Mouse (Mus musculus) cerebellum, adult 9-10 months (tissue): ENCODE data around the gene C130050O18Rik.

ENCODE experiments used
- DNase-seq: peaks from one replicate; pipeline ENCODE4 v3.0.0; 2022

The C130050O18Rik gene

DNA sequence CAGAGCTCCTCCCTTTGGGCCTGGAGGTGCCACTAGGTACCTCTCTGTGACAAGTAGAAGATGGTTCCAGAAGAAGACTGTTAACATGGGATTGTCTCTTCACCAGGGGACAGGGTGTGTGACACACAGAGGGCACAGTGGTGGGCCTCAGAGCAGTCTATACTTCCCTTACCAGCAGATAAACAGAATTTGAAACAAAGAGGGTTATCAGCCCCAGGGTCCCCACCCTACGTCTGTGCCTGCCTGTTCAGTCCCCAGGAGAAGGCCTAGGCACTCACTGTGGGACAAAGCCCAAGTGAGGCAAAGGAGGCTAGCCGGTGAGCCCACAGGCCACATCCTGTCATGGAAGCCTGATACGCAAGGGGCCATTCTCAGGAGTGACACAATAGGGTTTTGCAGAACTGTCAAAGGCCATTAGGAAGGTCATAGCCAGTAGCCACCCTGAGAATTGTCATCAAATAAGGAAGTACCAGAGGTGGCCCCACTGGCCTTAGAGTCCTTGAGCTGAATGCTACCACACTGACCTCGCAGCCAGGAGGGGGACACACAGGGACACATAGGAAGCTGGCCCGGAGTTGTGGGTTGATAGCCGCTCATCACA, at the start of gene C130050O18Rik:
Gene C130050O18Rik (plus strand): TSS at position 480 of the 601 bp plus-strand sequence.
- no peak for DNase-seq

GRCm38 (mm10) chr5:139358653-139359052, 46.4 kb upstream of the C130050O18Rik start:
- no peak for DNase-seq

DNA sequence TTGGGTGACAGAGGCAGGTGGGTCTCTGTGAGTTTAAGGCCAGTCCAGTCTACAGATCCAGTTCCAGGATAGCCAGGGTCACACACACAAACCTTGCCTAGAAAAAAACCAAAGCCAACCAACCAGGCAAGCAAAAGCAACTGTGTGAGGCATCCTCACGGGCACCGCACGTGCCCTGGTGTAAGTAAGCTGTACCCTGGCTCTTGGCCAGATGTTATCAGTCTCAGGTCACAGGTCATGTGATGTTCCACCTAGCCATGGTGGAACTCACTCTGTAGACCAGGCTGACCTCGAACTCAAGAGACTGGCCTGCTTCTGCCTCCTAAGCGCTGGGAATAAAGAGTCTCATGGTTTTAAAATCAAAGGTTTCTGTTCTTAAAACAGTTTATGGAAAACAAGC, 45.8 kb upstream of the C130050O18Rik start:
- no peak for DNase-seq

GRCm38 (mm10) chr5:139363858-139364257, 41.2 kb upstream of the C130050O18Rik start:
- no peak for DNase-seq

DNA sequence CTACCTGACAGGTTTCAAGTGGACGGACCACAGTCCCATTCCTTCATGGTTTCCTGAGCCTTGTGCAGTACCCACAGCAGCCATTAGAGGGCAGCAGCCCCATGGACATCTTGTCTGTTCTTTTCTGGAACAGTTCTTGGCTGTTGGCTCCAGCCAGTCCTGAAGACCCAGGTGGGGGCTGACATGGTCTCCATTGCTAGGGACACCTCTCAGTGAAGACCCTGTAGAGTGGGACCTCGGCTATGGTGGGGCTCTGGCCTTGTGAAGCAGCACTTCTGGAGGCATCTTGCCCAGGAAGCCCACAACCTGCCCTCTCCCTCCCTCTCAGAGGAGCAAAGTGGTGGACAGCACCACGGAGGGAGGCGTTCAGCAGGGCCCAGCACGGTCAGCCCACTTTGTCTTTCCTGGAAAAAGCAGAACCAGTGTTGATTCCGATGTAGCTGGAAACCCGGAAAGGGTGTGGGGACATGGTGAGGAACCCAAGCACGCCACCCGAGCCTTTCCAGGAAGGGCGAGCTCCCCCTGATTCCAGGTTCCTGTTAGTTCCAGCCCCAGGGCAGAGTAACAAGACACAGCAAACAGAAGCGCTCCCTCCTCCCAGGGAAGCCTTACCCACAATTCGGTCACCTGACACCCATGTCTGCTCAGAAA, 40.7 kb upstream of the C130050O18Rik start:
- DNase-seq: peak; percentile 93

GRCm38 (mm10) chr5:139364911-139365571, 40.0 kb upstream of the C130050O18Rik start:
- DNase-seq: no peak

- DNase-seq: no peak
Observed at GRCm38 (mm10) chr5:139365827-139366226, 39.3 kb upstream of the C130050O18Rik start.

GRCm38 (mm10) chr5:139366484-139366883, 38.6 kb upstream of the C130050O18Rik start:
- no peak for DNase-seq

GRCm38 (mm10) chr5:139367884-139368458, 37.1 kb upstream of the C130050O18Rik start:
- DNase-seq: no peak

DNA sequence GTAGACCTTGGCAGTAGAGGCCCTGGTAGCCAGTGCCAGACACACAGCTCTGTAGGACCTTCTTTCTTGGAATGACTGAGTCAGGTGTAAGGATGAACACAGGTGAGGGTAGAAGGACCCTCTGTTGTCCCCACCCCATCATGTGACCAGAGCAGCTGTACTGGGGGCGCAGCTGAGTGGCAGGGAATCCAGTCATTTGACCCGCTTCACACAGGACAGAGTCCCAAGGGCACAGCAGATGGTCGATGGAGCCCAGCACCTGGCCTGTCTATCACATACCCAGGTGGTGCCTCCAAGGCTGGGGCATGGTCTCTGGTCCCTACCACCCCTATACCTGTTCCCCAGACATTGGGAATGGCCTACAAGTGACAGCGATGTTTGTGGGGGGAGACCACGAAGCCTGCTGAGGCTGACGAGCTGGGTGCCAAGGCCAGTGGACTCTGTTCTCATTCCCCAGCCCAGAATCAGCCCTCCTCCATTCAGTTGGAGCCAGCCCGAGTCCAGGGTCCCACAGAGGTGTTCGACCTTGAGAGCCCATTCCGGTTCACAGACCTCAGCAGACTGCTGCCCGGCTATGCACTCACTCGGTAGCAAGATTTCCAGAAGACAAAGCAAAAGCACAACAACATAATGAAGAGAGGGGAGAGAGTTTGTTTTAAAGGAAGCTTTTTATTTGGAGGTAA, 36.3 kb upstream of the C130050O18Rik start:
- DNase-seq: no peak

DNA sequence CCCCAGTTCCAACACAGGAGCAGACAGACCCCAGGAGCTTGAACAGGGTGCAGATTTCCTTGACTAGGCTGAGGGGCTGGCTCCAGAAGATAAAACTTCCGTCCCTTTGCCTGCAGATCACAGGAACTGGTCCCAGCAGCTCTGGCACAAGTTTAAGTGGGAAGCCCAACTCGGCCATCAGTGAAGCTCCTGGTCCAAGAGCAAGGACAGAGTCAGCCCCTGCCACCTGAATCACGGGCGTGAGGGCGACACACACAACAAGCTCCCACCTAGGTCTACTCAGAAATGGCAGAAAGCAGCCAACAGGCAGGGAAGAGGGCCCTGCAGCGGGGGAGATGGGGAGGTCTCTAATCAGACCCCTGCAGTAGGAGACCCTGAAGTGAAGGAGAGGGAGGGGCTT, 34.7 kb upstream of the C130050O18Rik start:
- DNase-seq: no peak

GRCm38 (mm10) chr5:139371118-139371517, 34.0 kb upstream of the C130050O18Rik start:
- DNase-seq: no peak

- DNase-seq: peak; percentile 86
Observed at GRCm38 (mm10) chr5:139371631-139372401, 33.3 kb upstream of the C130050O18Rik start.

DNA sequence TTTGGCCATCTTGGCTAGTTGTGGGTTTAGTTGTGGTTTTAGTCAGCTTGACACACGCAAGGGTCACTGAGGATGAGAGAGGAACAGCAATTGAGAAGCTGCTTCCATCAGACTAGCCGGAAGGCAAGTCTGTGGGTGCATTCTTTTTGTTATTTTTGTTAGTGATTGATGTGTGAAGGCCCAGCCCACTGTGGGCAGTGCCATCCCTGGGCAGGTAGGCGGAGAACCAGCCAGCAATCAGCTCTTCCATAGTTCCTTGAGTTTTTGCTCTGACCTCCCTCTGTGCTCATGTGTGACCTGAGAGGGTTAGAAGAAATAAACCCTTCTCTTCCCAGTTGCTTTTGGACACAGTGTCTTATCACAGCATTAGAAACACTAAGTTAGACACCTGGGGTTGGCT, 32.0 kb upstream of the C130050O18Rik start:
- DNase-seq: no peak

- no peak for DNase-seq
Observed at GRCm38 (mm10) chr5:139373889-139374444, 31.1 kb upstream of the C130050O18Rik start.

GRCm38 (mm10) chr5:139374841-139375240, 30.2 kb upstream of the C130050O18Rik start:
- no peak for DNase-seq

GRCm38 (mm10) chr5:139377468-139378270, 27.4 kb upstream of the C130050O18Rik start, which contains the start of gene Gpr146:
TSS of gene Gpr146 (plus strand) at chr5:139377697.
- DNase-seq: no peak

- no peak for DNase-seq
Observed at GRCm38 (mm10) chr5:139378271-139378556, 26.9 kb upstream of the C130050O18Rik start.

DNA sequence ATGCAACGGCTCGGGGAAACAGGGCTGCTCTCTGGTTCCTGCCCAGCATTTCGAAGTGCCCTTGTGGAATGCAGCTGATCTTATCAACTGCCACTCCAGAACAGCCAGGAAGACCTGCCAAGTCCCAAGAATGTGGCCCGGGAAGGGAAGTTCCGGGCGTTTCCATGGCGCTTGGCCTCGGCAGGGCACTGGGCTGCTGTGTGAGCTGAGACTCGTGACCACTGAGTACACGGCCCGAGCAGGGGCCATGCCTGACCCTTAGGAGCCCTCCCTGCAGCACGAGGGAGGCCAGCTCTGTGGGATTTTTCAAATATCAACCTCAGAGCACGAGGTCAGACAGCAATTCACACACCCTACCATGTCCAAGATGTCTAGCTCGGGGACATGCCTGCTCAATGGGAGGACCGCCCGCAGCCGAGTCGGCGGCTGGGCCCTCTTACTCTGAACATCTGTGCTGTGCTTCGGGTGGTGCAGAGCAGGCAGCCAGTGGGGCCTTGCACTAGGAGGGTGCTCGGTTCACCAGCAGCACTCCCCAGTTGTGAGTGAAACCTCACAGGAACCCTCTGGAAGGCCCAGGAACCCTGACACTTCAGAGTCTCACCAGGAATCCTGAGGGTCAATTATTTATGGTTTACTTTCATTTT, 26.0 kb upstream of the C130050O18Rik start:
- DNase-seq: no peak

- no peak for DNase-seq
Observed at GRCm38 (mm10) chr5:139379771-139380384, 25.2 kb upstream of the C130050O18Rik start.
